Mouse (Mus musculus) urinary bladder, adult 2 months (tissue): ENCODE measurements around the gene Capns2. TPM values are rescaled to one million over a fixed set of nuclear protein-coding genes. Genes with fewer than 3 reads are reported as not detected.
"Not testable (repeated sequence)": the region's sequence is repeated elsewhere in the genome, so short reads cannot be mapped to it uniquely, and the experiment has no call there.

Source experiments
- DNase-seq: peaks from one replicate; pipeline ENCODE4 v3.0.0; 2022; ENCODE audit warnings: low spot score
- polyA plus RNA-seq: library from polyadenylated mRNA; depleted of rRNA; stranded (reverse); fragments of >200 nt; gene quantifications from 2 replicates; pipeline ENCODE4 v1.2.3, GENCODE M21; 2012; rRNA removed

The Capns2 gene
- polyA plus RNA-seq: 1.1 and 1.5 TPM in 2 replicates

DNA sequence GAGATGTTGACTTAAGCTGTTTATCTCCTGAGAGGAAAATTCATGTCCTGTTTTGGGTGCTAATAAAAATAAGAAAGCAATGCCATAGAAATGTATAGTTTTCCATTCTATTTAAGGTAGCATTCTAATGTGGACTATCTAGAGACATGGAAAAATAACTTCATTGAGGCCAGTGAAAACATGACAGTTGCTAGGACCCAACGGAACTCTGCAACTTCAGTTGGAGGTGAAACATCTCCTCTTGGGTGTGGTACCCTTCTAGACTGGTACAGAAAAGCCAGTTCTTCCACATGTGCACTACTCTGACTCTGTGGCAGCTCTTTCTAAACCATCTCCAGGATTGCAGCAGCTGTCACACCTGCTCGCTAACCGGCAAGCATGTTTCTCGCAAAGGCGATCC, at the start of gene Capns2:
Capns2 (plus strand) TSS at position 301 of the 400 bp plus-strand sequence.
- DNase-seq: no peak

GRCm38 (mm10) chr8:92853188-92853983, 47.8 kb upstream of the Capns2 start:
- DNase-seq: no peak

DNA sequence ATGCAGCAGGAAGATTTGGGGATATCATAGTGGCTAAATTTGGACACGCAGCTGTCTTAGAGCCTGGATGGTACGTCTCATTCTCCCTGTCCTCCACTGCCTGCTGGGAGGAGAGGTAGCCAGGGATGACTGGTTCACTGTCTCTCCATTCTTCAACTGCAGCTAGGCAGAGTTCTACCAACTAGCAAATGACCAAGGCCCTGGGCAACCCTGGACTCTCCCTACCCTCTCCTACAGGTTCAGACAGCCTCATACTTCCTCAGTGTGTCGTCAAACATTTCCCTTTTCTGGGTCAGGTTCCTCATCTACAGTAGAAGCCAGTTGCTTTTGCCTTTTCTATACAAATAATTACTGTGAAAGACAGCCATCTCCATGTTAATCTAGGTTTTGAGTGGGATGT, 46.5 kb upstream of the Capns2 start:
- DNase-seq: no peak

DNA sequence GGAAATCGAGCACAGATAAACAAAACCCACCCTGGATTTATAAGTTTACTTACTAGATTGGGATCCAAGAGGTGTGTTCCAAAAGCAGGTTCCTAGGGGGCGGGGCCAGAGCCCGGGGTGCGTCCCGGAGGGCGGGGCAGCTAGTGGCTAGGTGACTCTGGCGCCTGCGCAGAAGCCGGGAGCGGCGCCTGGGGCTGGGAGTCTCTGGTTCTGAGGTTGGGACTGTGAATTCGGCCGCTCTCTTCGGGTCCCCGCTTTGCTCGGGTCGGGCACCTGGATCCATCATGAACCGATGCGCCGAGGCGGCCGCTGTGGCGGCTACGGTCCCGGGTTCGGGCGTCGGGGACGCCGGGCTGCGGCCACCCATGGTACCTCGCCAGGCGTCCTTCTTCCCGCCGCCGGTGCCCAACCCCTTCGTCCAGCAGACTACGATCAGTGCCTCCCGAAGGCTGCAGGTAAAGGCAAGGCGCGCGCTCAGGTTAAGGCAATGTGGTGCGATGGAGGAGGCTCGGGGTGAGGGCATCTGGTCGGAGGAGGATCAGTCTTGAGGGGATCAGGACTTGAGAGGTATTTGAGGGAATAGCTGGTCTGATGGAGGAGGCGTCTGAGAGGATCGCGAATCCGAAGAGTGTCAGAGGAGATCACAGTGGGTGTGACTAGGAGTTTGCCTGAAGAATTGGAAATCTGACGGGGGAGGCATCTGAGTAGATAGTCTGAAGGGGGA, 45.9 kb upstream of the Capns2 start, which contains the start of gene Lpcat2:
Lpcat2 (plus strand) TSS at position 169 of the 724 bp plus-strand sequence.
- DNase-seq: peak; percentile 77

DNA sequence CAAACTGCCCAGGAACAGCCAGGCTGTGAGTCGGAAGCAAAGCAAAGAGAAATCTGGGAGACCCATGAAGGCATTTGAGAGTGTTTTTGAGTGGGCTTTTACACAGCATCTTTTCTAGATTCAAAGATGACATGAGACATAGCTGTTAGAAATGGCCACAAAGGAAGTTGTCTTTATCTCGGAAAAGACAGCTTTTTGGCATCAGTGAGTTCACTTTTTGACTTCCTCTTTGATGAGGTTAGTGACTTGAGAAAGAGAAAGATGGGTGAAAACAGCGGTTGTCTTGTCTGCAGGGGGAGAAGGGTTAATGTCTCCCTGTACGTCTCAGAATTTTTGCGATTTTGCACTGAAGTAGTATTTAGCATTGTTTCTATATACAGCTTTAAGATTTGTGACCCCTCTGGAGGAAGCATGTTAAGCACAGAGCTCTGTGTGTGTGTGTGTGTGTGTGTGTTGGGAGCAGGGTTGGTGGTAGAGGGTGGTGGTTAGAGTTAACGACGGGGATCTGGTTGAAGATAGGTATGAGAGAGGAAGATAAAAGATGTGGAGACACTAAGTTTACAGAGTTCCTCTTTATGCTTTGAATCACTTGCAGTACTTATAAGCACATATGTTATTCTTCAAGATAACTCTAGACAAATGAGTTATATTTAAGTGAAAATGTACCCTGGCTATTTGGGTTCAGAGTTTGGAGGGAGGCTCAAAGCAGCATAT, 44.8 kb upstream of the Capns2 start:
- no peak for DNase-seq

- no peak for DNase-seq
Observed at GRCm38 (mm10) chr8:92858475-92859182, 42.6 kb upstream of the Capns2 start.

- DNase-seq: no peak
Observed at GRCm38 (mm10) chr8:92861977-92862376, 39.2 kb upstream of the Capns2 start.

DNA sequence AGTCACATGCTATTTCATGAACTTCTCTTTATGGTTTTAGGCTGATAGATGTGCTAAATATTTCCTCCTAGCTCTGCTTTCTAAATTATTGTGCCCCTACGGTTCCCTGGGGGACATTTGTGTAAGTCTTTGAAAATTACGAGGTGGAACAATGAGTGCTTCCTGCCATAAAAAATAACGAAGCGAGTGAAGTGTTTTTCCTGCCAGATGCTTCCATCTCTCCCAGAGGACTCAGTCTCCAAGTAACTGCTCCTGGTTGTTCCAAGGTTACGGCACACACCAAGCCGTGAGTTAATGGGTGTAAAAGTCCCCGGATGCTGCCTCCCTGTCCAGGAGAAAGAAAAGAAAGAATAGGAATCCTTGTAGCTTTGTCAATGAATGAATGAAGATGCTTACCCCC, 30.9 kb upstream of the Capns2 start:
- no peak for DNase-seq

- DNase-seq: no peak
Observed at GRCm38 (mm10) chr8:92872063-92872759, 29.0 kb upstream of the Capns2 start.

- no peak for DNase-seq
Observed at GRCm38 (mm10) chr8:92875795-92876194, 25.4 kb upstream of the Capns2 start.

GRCm38 (mm10) chr8:92881247-92881646, 20.0 kb upstream of the Capns2 start:
- DNase-seq: no peak

DNA sequence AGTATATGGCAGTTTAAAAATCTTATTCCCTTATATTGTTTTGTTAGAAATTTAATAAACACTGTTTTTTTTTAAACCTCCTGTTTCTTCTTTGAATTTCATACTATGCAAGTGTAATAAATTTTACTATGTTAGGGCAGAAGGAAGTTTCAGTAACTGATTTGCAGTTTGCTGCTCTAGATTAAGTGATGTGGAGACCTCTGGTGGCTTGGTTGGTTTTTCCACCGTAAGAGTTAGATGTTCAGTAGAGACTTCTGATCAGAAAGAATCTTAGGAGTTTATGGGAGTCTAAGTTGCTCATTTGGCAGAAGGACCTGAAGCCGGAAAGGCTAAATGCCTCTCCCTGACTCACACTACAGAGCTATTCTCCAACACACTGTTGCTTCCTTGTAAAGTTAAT, 17.4 kb upstream of the Capns2 start:
- no peak for DNase-seq

GRCm38 (mm10) chr8:92892216-92892615, 9.0 kb upstream of the Capns2 start:
- not testable (repeated sequence) for DNase-seq

- no peak for DNase-seq
Observed at GRCm38 (mm10) chr8:92893870-92894269, 7.3 kb upstream of the Capns2 start.

GRCm38 (mm10) chr8:92895053-92895452, 6.2 kb upstream of the Capns2 start:
- DNase-seq: no peak

GRCm38 (mm10) chr8:92896056-92896455, 5.2 kb upstream of the Capns2 start:
- no peak for DNase-seq

- DNase-seq: no peak
Observed at GRCm38 (mm10) chr8:92896611-92897010, 4.6 kb upstream of the Capns2 start.

DNA sequence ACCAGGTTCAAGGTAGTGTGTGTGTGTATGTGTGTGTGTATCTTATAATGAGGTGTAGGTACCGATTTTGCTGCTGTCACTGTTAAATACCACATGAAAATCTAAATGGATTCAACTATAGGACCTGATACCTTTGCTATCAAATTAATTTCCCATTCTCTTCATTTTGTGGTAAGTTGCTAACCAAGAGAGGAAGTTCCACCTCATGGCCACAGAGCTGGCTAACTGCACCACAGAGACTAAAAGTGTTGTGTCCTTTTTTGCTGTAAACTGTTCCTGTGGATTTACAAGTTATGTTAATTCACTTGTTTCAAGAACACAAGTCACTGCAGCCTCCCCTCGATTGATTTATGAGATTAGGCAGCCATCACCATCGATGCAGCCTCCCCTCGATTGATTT, 3.4 kb upstream of the Capns2 start:
- DNase-seq: no peak

DNA sequence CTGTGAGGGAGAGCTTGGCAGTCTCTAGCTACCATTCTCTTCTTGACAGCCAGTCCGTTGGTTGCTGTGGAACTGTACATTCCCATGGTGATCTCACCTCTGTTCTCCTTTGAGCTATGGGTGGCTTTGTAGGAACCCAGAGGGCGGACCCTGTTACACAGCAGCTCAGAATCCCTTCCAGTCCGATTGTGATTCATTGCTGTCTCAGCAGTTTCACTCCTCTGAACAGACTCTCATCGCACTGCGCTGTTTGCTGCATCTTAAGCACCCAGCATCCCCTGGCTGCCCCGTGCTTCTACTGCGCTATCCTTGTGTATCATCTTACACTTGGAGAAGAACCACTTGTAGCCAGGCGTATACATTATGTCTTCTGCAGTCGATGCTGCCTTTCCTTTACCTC, 1.6 kb upstream of the Capns2 start:
- DNase-seq: no peak

DNA sequence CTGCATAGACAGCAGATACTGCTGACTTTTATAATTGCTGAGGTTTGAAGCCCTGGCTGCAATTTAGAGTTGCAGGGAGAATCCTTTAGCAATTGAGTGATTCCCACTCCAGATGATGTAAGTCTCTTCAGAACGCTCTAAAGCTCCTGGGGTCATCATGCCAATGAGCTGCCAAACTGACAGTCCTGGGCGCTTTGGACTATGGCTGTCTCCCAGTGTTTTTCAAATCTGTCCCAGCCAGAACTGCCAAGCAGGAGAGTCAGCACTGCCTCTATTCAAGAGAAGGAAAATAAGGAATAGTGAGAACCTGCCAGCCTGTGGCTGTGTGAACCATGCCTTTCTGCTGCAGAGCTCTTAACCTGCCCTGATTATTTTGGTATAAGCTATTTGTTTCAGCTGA, 1.8 kb downstream of the Capns2 start:
- no peak for DNase-seq

GRCm38 (mm10) chr8:92903488-92904135, 2.4 kb downstream of the Capns2 start:
- DNase-seq: no peak
